Comparison of ENCODE assay signal across 10 mouse cellular contexts in the genomic region with DNA sequence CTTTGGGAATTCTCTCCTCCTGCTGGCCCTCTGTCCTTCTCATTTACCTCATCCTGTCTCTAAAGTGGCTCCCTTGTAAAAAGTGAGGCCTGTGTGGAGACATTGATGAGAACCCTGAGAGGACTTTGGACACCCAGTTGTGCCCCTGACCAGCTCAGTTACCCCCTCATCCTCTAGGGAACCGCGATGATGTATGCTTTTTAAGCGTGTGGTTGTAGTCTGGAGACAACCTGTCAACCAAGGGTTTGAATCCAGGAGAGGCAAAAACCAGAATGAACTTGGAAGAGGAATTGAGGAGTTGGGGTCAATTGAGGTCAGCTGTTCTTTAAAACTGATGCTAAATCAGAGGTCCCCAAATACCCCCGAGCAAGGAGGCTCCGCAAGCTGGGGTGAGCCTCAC. TPM values are rescaled to one million over a fixed set of nuclear protein-coding genes. Genes with fewer than 3 reads are reported as not detected.
DNase-seq lines count a peak whose midpoint lies in the region; ATAC-seq and TF ChIP-seq lines count a peak whose summit lies in the region.
"Had no signal": no experiment of that assay in that cellular context is flagged by ENCODE, and none has a peak within 500 bp of the region (broad histone marks: within the 10 kb centered on the region; RNA-seq: fewer than 3 reads in every experiment).

No protein-coding gene starts in this region.

- peaks cover 4% of the 10 kb centered on the region; the same call in 1 of the 2 replicates for H3K36me3 ChIP-seq in kidney, embryonic 16.5 days (ENCODE audit: insufficient read depth, low read length)
- H3K36me3 ChIP-seq in intestine, embryonic 16.5 days (ENCODE audit: control insufficient read depth, insufficient read depth, low read length): 0 out of 2 replicates have a peak, but pooled peaks cover 1% of the 10 kb centered on the region
- peaks cover 20% of the 10 kb centered on the region for H3K36me3 ChIP-seq in neural tube, embryonic 12.5 days

- DNase-seq in kidney, postnatal 4 days: no peak
- no peak for DNase-seq in gastrocnemius, postnatal 14 days
- DNase-seq in left cerebral cortex, postnatal 10 days (ENCODE audit: extremely low spot score in 1 of 2, low spot score in 2 of 2): no peak
- no peak for DNase-seq in urinary bladder, postnatal 25 days (ENCODE audit: low spot score)

- intact Hi-C loops in gastrocnemius, postnatal 14 days (cut with DNase I; ENCODE audit: low total_unique reads): no loop called here
- intact Hi-C loops in left cerebral cortex, postnatal 10 days (cut with DNase I): no loop called here

- whole genome bisulfite sequencing in kidney, embryonic 16.5 days: 46% methylated on average over 5 of the region's 5 CpGs
- WGBS in intestine, embryonic 16.5 days: 48% methylated on average over 5 of the region's 5 CpGs
- 48% methylated on average over 5 of the region's 5 CpGs for WGBS in neural tube, embryonic 12.5 days

- TF ChIP-seq CTCF in embryonic fibroblast, embryonic 13.5 days (IDR thresholded peaks at IDR 0.05; ENCODE audit: borderline replicate concordance, insufficient read depth, low read length): no peak

- peaks cover 6% of the 10 kb centered on the region; the same call in 1 of the 2 replicates for H3K27me3 ChIP-seq in kidney, embryonic 16.5 days (ENCODE audit: insufficient read depth, low read length)
- H3K27me3 ChIP-seq in intestine, embryonic 16.5 days (replicated peaks; ENCODE audit: control insufficient read depth, insufficient read depth, low read length): 0 out of 2 replicates have a peak, but pooled peaks cover 2% of the 10 kb centered on the region
- H3K27me3 ChIP-seq in neural tube, embryonic 12.5 days (replicated peaks): no peaks in the 10 kb centered on the region

- H3K9me3 ChIP-seq in kidney, embryonic 16.5 days (ENCODE audit: low read length): no peaks in the 10 kb centered on the region
- H3K9me3 ChIP-seq in intestine, embryonic 16.5 days (ENCODE audit: control insufficient read depth, low read length): no peaks in the 10 kb centered on the region
- H3K9me3 ChIP-seq in neural tube, embryonic 12.5 days: no peaks in the 10 kb centered on the region

- peaks cover 11% of the 10 kb centered on the region for H3K4me1 ChIP-seq in kidney, embryonic 16.5 days (ENCODE audit: insufficient read depth, low read length)
- H3K4me1 ChIP-seq in embryonic fibroblast, embryonic 13.5 days (ENCODE audit: control insufficient read depth, insufficient read depth, low read length): no peaks in the 10 kb centered on the region
- peaks cover 11% of the 10 kb centered on the region for H3K4me1 ChIP-seq in intestine, embryonic 16.5 days (ENCODE audit: control insufficient read depth, insufficient read depth, low read length)
- peaks cover 19% of the 10 kb centered on the region for H3K4me1 ChIP-seq in neural tube, embryonic 12.5 days

- H3K27ac ChIP-seq in kidney, embryonic 16.5 days (ENCODE audit: low read length): no peak overlapping the region
- H3K27ac ChIP-seq in embryonic fibroblast, embryonic 13.5 days (ENCODE audit: insufficient read depth, low read length): no peak overlapping the region
- no peak overlapping the region for H3K27ac ChIP-seq in intestine, embryonic 16.5 days (ENCODE audit: low read length)
- peak overlapping the region; percentile 79; the same call in 1 of the 2 replicates for H3K27ac ChIP-seq in neural tube, embryonic 12.5 days

- ATAC-seq in kidney, embryonic 16.5 days (ENCODE audit: low FRiP score, low TSS enrichment): no peak
- peak; percentile 6; the same call in 1 of the 2 replicates for ATAC-seq in intestine, embryonic 16.5 days
- ATAC-seq in neural tube, embryonic 12.5 days (ENCODE audit: low FRiP score, low read depth): no peak

- peak overlapping the region; percentile 82; the same call in 1 of the 2 replicates for H3K9ac ChIP-seq in kidney, embryonic 16.5 days (replicated peaks; ENCODE audit: low read length)
- H3K9ac ChIP-seq in intestine, embryonic 16.5 days (ENCODE audit: low read depth, low read length): peak overlapping the region; percentile 72; the same call in 1 of the 2 replicates
- H3K9ac ChIP-seq in neural tube, embryonic 12.5 days: peak overlapping the region; percentile 95

- no peak for TF ChIP-seq POLR2A in embryonic fibroblast, embryonic 13.5 days (IDR thresholded peaks at IDR 0.05; ENCODE audit: low read depth, low read length)

- peak overlapping the region; percentile 71 for H3K4me3 ChIP-seq in kidney, embryonic 16.5 days (ENCODE audit: low read length)
- H3K4me3 ChIP-seq in embryonic fibroblast, embryonic 13.5 days (ENCODE audit: insufficient read depth, low read length): peak overlapping the region; percentile 18; the same call in 1 of the 2 replicates
- peak overlapping the region; percentile 70 for H3K4me3 ChIP-seq in intestine, embryonic 16.5 days (ENCODE audit: low read length)
- H3K4me3 ChIP-seq in neural tube, embryonic 12.5 days: peak overlapping the region; percentile 87

- peak overlapping the region; percentile 93 for H3K4me2 ChIP-seq in kidney, embryonic 16.5 days (replicated peaks; ENCODE audit: low read depth, low read length)
- peak overlapping the region; percentile 89 for H3K4me2 ChIP-seq in intestine, embryonic 16.5 days (ENCODE audit: low read depth, low read length)
- peak overlapping the region; percentile 77 for H3K4me2 ChIP-seq in neural tube, embryonic 12.5 days (replicated peaks)

RNA-seq across cellular contexts. Expression of a gene that starts 0.4 kb away (rescaled TPM):
- 6.6 TPM in 2 replicates for polyA plus RNA-seq in kidney, embryonic 16.5 days (2015; fragmentation: Nextera tagmentation; extraction: Ambion mirVana)
- polyA plus RNA-seq in embryonic fibroblast, embryonic 13.5 days (2011; ENCODE audit: insufficient read length, low read depth, missing spikeins): 3.8 and 6.4 TPM in 2 replicates
- polyA plus RNA-seq in intestine, embryonic 16.5 days (2015; fragmentation: Nextera tagmentation; extraction: Ambion mirVana): 2.8 and 3.3 TPM in 2 replicates
- polyA plus RNA-seq in neural tube, embryonic 12.5 days (2016; fragmentation: Nextera tagmentation; extraction: Ambion mirVana): 23.2 and 24.6 TPM in 2 replicates
- 1 to 10 TPM; 9.1 to 9.8 TPM for total RNA-seq in gastrocnemius, postnatal 14 days (2021)
- 10 to 100 TPM; 88.1 to 90.1 TPM for total RNA-seq in left cerebral cortex, postnatal 10 days (2021)
- total RNA-seq: megakaryocyte, adult 5-6 weeks; MEL had no signal

RNA-seq across cellular contexts. Expression of a gene that starts 29.5 kb away (rescaled TPM):
- polyA plus RNA-seq in kidney, embryonic 16.5 days (2015; fragmentation: Nextera tagmentation; extraction: Ambion mirVana): 2.2 and 2.4 TPM in 2 replicates
- not detected in 2 replicates for polyA plus RNA-seq in embryonic fibroblast, embryonic 13.5 days (2011; ENCODE audit: insufficient read length, low read depth, missing spikeins)
- polyA plus RNA-seq in intestine, embryonic 16.5 days (2015; fragmentation: Nextera tagmentation; extraction: Ambion mirVana): 0.99 and 1.2 TPM in 2 replicates
- 1.4 and 1.7 TPM in 2 replicates for polyA plus RNA-seq in neural tube, embryonic 12.5 days (2016; fragmentation: Nextera tagmentation; extraction: Ambion mirVana)
- total RNA-seq in gastrocnemius, postnatal 14 days (2021): 1 to 10 TPM in 1 of 2 experiments, under 1 TPM in 1; 0.84 to 1.3 TPM
- total RNA-seq in left cerebral cortex, postnatal 10 days (2021): 10 to 100 TPM; 42.6 to 43.4 TPM
- total RNA-seq: megakaryocyte, adult 5-6 weeks; MEL had no signal

Comparison
In these comparisons a context has a peak if more than half of its experiments do, and no peak if none do; other contexts are left out.
1. H3K4me3 ChIP-seq: peak in every context shown above with its lines; median percentile 87 in neural tube, embryonic 12.5 days; 71 in kidney, embryonic 16.5 days; 70 in intestine, embryonic 16.5 days; 18 in embryonic fibroblast, embryonic 13.5 days.